Mouse (Mus musculus): ENCODE results near the gene Piezo1. TPM values are rescaled to one million over a fixed set of nuclear protein-coding genes. Genes with fewer than 3 reads are reported as not detected.

The Piezo1 gene
- total and polyA plus RNA-seq, 3 experiments, result 21.1 to 59.7 (median 41.6) TPM

- H3K36me3 ChIP-seq (replicated peaks in 1 of 2; ENCODE audit: control insufficient read depth in 1 of 2, insufficient read depth in 1 of 2, low read length in 1 of 2), result peaks cover 98 to 100% of the 10 kb centered on the region in 2 experiments
- dilution Hi-C loops (cut with MboI; ENCODE audit: extremely low pct_ligation_motif_present, extremely low pct_unique_long_range_greater_than_20kb, low sequenced_read_pairs), result no loop called here
- TF ChIP-seq CTCF (conservative IDR thresholded peaks at IDR 0.05 in 1 of 2, IDR thresholded peaks at IDR 0.05 in 1 of 2; ENCODE audit: low read depth in 2 of 2, low read length in 2 of 2) (peak; percentile 31 to 46; a peak in 3 of 4 replicates), MYC (IDR thresholded peaks at IDR 0.05; ENCODE audit: low read depth, low read length) (no peak), RAD21 (IDR thresholded peaks at IDR 0.05; ENCODE audit: low read depth, low read length) (peak; percentile 36), SMC3 (IDR thresholded peaks at IDR 0.05; ENCODE audit: low read depth, low read length) (peak; percentile 25)
- H3K9me3 ChIP-seq (replicated peaks; ENCODE audit: low read length), result peaks cover 12% of the 10 kb centered on the region
- H3K4me3 ChIP-seq (replicated peaks in 1 of 3; ENCODE audit: low read depth in 2 of 3, low read length in 2 of 3, poor library complexity in 1 of 3), result no peak overlapping the region
- no peak overlapping the region for H3K9ac ChIP-seq (ENCODE audit: insufficient read depth, low read depth)
- in situ Hi-C loops (cut with MboI; ENCODE audit: low pct_ligation_motif_present, low pct_unique_long_range_greater_than_20kb, low sequenced_read_pairs), result no loop called here
- DNase-seq (ENCODE audit: extremely low read depth), result peak; percentile 26
- no peak overlapping the region for H3K4me2 ChIP-seq (ENCODE audit: insufficient read depth, low read depth, poor library complexity, severe bottlenecking)
- no peaks in the 10 kb centered on the region for H3K79me2 ChIP-seq (replicated peaks; ENCODE audit: control insufficient read depth, extremely low read depth, insufficient read depth, poor library complexity, severe bottlenecking)
- H3K27me3 ChIP-seq (replicated peaks), result no peaks in the 10 kb centered on the region
- H3K4me1 ChIP-seq (ENCODE audit: control insufficient read depth in 1 of 2, insufficient read depth in 2 of 2), result no peaks in the 10 kb centered on the region
- no peak overlapping the region; the same call in 1 of the 2 replicates for H3K27ac ChIP-seq (ENCODE audit: insufficient read depth, low read depth)
These were observed 67.3 kb downstream of the Piezo1 start for GRCm38 (mm10) chr8:122483877-122484276.

GRCm38 (mm10) chr8:122482448-122482847 is 68.7 kb downstream of the Piezo1 start:
- H3K27ac ChIP-seq (ENCODE audit: insufficient read depth, low read depth), result no peak overlapping the region
- dilution Hi-C loops (cut with MboI; ENCODE audit: extremely low pct_ligation_motif_present, extremely low pct_unique_long_range_greater_than_20kb, low sequenced_read_pairs), result no loop called here
- in situ Hi-C loops (cut with MboI; ENCODE audit: low pct_ligation_motif_present, low pct_unique_long_range_greater_than_20kb, low sequenced_read_pairs), result no loop called here
- H3K9ac ChIP-seq (ENCODE audit: insufficient read depth, low read depth), result no peak overlapping the region
- H3K27me3 ChIP-seq (replicated peaks), result no peaks in the 10 kb centered on the region
- H3K36me3 ChIP-seq (replicated peaks in 1 of 2; ENCODE audit: control insufficient read depth in 1 of 2, insufficient read depth in 1 of 2, low read length in 1 of 2), result peaks cover 96 to 98% of the 10 kb centered on the region in 2 experiments
- no peak overlapping the region for H3K4me3 ChIP-seq (replicated peaks in 1 of 3; ENCODE audit: low read depth in 2 of 3, low read length in 2 of 3, poor library complexity in 1 of 3)
- no peak overlapping the region for H3K4me2 ChIP-seq (ENCODE audit: insufficient read depth, low read depth, poor library complexity, severe bottlenecking)
- H3K79me2 ChIP-seq (replicated peaks; ENCODE audit: control insufficient read depth, extremely low read depth, insufficient read depth, poor library complexity, severe bottlenecking), result no peaks in the 10 kb centered on the region
- peaks cover 0 to 4% of the 10 kb centered on the region in 2 experiments; a peak in 2 of 4 replicates for H3K4me1 ChIP-seq (ENCODE audit: control insufficient read depth in 1 of 2, insufficient read depth in 2 of 2)
- DNase-seq (ENCODE audit: extremely low read depth), result no peak
- TF ChIP-seq MAFK (IDR thresholded peaks at IDR 0.05; ENCODE audit: insufficient replicate concordance, low read length) (no peak), MYC (IDR thresholded peaks at IDR 0.05; ENCODE audit: low read depth, low read length) (no peak), RAD21 (IDR thresholded peaks at IDR 0.05; ENCODE audit: low read depth, low read length) (no peak), CHD1 (IDR thresholded peaks at IDR 0.05; ENCODE audit: low read depth, low read length) (no peak), ZC3H11A (IDR thresholded peaks at IDR 0.05; ENCODE audit: low read depth, low read length) (no peak)
- peaks cover 12% of the 10 kb centered on the region for H3K9me3 ChIP-seq (replicated peaks; ENCODE audit: low read length)

GRCm38 (mm10) chr8:122475580-122476320 is 75.4 kb downstream of the Piezo1 start, which contains the start of the genes Rnf166 and Ctu2:
Gene Rnf166 (minus strand): TSS chr8:122476064.
Gene Ctu2 (plus strand): TSS chr8:122476143.
- Histone ChIP-seq H3K27me3 (replicated peaks) (no peaks in the 10 kb centered on the region), H3K79me2 (replicated peaks; ENCODE audit: control insufficient read depth, extremely low read depth, insufficient read depth, poor library complexity, severe bottlenecking) (peaks cover 17% of the 10 kb centered on the region), H3K9me3 (replicated peaks; ENCODE audit: low read length) (no peaks in the 10 kb centered on the region), H3K4me1 (ENCODE audit: control insufficient read depth in 1 of 2, insufficient read depth in 2 of 2) (peaks cover 15 to 37% of the 10 kb centered on the region in 2 experiments), H3K36me3 (replicated peaks in 1 of 2; ENCODE audit: control insufficient read depth in 1 of 2, insufficient read depth in 1 of 2, low read length in 1 of 2) (peaks cover 35 to 65% of the 10 kb centered on the region in 2 experiments), H3K27ac (ENCODE audit: insufficient read depth, low read depth) (no peak within 1 kb of the TSS), H3K4me3 (replicated peaks in 1 of 3; ENCODE audit: low read depth in 2 of 3, low read length in 2 of 3, poor library complexity in 1 of 3) (peak within 1 kb of the TSS; percentile 81 to 99 (median 94)), H3K9ac (ENCODE audit: insufficient read depth, low read depth) (peak within 1 kb of the TSS; percentile 86), H3K4me2 (ENCODE audit: insufficient read depth, low read depth, poor library complexity, severe bottlenecking) (peak within 1 kb of the TSS; percentile 74)
- peak; percentile 83 for DNase-seq (ENCODE audit: extremely low read depth)
- in situ Hi-C loops (cut with MboI; ENCODE audit: low pct_ligation_motif_present, low pct_unique_long_range_greater_than_20kb, low sequenced_read_pairs) (no loop called here), dilution Hi-C loops (cut with MboI; ENCODE audit: extremely low pct_ligation_motif_present, extremely low pct_unique_long_range_greater_than_20kb, low sequenced_read_pairs) (no loop called here)
- TF ChIP-seq NELFE (IDR thresholded peaks at IDR 0.05; ENCODE audit: low read depth, low read length) (peak; percentile 76), PAX5 (IDR thresholded peaks at IDR 0.05; ENCODE audit: low read length) (no peak), CHD2 (IDR thresholded peaks at IDR 0.05; ENCODE audit: low read length) (0 out of 2 replicates have a peak, but pooled peaks have one; percentile 21), ETS1 (conservative IDR thresholded peaks at IDR 0.05; ENCODE audit: low read depth, low read length) (peak; percentile 41; the same call in 1 of the 2 replicates), MAZ (IDR thresholded peaks at IDR 0.05; ENCODE audit: low read depth, low read length) (0 out of 2 replicates have a peak, but pooled peaks have one; percentile 20), NRF1 (IDR thresholded peaks at IDR 0.05; ENCODE audit: low read depth, low read length) (peak; percentile 70), MAX (IDR thresholded peaks at IDR 0.05; ENCODE audit: low read length) (peak; percentile 86), RAD21 (IDR thresholded peaks at IDR 0.05; ENCODE audit: low read depth, low read length) (no peak), KAT2A (IDR thresholded peaks at IDR 0.05; ENCODE audit: insufficient replicate concordance, low read length) (peak; percentile 82; the same call in 1 of the 2 replicates), JUND (conservative IDR thresholded peaks at IDR 0.05; ENCODE audit: low read depth, low read length) (no peak), ZMIZ1 (IDR thresholded peaks at IDR 0.05; ENCODE audit: low read depth, low read length) (peak; percentile 69; the same call in 1 of the 2 replicates), POLR2A (IDR thresholded peaks at IDR 0.05; ENCODE audit: low read depth, low read length) (peak; percentile 70), ZNF384 (IDR thresholded peaks at IDR 0.05; ENCODE audit: low read depth, low read length) (no peak), MAFK (IDR thresholded peaks at IDR 0.05; ENCODE audit: insufficient replicate concordance, low read length) (no peak), TBP (conservative IDR thresholded peaks at IDR 0.05; ENCODE audit: low read depth, low read length) (no peak), TCF12 (IDR thresholded peaks at IDR 0.05; ENCODE audit: low read depth, low read length) (peak; percentile 81), ELF1 (IDR thresholded peaks at IDR 0.05; ENCODE audit: low read depth, low read length) (peak; percentile 80), JUN (IDR thresholded peaks at IDR 0.05; ENCODE audit: insufficient read depth, low read depth, low read length) (no peak), HCFC1 (IDR thresholded peaks at IDR 0.05; ENCODE audit: low read depth, low read length) (peak; percentile 87)
